Mouse (Mus musculus): ENCODE results near the gene Dpp4.

Dpp4 gene

DNA sequence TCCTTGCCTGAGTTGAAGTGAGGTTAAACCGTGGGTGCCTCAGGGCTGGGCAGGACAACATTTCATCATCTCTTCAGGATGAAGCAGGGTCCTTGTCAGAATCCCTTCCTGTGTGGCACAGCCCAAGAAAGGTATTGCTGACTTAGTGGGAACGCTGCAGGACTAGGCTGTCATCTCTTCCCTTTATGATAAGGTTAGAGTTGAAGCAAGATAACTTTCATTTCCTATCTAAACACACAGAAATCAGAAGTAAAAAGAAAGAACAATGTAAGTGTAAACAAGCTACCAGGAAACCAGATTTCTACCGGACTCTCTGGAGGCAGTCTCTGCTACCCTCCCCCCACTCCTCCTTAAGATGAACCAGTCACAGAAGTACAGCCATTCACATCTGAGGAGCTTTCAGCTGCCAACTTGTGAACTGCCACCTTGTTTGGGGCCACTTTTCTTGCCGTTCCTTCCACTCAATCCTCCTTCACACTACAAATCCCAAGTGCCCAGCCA, 3.3 kb downstream of the Dpp4 start:
- peak in 1 of 2 experiments; percentile 23 for DNase-seq

GRCm38 (mm10) chr2:62408216-62408615, 3.8 kb downstream of the Dpp4 start:
- DNase-seq, result no peak

- peak in 1 of 2 experiments; percentile 30 for DNase-seq
These were observed 8.4 kb downstream of the Dpp4 start for GRCm38 (mm10) chr2:62403556-62404135.

DNA sequence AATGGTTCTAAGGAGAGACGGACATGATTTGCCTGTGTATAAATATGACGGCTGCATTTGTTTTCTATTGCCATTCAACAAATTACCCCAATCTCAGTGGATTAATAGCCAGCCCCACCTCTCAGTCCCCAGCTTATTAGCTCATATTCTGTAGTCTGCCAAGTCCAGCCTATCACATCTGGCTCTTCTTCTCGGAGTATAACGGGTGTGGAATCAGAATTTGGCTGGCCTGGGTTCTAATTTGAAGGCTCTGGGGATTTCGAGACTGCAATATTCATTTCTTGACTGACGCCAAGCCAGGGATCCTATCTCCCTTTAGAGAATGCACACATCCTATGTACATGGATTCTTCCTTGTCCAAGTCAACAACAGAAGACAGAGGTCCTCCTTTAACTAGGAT, 11.0 kb downstream of the Dpp4 start:
- DNase-seq, result no peak

- DNase-seq, result no peak
These were observed 12.2 kb downstream of the Dpp4 start for GRCm38 (mm10) chr2:62399832-62400231.

DNA sequence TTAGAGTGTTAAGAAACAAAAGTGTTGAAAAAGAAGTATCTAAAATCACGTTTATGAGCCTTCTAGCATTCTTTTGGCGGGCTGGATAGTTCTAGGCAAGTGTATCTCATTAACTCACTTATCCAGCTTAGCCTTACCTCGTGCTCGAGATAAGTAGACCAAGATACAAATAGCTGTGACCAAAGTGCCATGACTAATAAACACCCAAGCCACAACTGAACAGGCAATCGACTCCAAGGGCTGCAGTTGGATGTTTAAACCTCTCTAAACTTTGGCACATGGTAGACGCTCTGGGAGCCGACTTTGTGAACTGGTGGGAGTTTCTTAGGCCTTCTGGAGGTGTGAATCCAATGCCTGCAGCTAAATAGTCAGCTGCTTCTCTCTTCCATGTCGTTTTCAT, 12.7 kb downstream of the Dpp4 start:
- DNase-seq, result no peak

DNA sequence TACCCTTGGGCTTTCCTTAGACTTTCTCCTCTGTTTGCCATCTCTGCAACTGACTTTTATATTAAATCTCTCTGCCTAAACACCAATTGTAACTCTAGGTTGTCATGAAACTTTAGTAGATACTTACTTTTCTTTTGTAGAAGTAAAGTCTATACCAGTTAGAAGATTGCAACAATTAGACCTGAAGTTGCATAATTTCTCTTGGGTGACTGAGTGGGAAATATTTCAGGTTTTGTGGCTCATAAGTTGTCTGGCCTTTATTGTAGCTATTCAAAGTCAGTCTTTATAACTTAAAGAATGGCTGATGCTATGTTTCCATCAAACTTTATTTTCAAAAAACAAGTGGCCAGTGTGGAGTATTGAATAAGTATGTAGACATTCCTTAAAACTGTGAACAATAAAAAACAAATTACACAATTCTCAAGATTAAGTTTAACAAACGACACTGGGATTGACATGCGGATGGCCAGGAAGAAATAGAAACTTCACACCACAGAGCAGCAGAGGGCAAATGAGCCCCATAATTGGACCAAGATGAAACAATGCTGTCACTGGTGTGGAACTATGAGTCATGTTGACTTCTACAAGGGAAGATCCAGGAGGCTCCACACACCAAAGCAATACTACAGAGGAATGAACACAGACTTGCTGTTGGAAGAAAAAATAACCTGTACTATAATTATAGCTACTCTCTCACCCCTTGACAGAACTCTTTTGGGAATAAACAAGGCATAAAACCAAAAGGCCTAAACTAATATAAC, 13.7 kb downstream of the Dpp4 start:
- no peak for DNase-seq

DNA sequence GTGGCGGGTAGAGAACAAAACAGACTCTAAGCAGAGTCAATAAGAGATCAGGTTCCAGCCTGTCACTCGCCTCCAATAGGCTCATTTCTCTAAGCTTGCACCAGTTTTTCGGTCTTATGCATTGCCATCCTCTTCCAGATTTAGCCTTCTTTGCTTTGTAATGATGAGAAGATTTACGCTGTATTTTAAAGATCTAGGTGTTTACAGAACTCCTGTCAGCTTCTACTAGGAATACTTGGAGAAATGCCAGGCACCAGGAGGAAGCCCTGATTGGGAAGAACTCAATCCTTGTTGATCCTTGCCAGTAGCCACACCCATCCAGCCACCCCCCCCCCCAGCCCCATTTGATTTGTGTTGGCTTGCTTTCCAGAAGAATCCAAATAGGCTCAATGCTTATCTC, 14.4 kb downstream of the Dpp4 start:
- DNase-seq, result no peak

GRCm38 (mm10) chr2:62396799-62397198, 15.2 kb downstream of the Dpp4 start:
- DNase-seq, result no peak

DNA sequence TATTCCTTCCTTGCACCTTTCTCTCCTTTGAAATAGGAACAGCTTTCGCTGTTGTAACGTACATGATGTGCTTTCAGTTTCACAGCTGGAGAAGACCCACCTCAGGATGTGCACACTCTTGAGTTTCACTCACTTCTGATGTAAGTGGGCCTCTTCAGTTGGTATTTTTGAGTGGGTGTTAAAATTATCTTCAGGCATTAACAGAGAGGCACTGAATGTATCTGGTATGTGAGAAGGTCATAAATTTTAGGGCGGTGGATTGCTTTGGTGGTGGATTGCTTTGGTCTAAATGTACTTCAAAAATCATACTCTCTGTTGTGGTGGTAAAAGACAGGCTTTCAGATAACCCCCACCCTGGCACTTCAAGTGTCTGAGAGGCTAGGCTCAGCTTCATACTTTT, 17.2 kb downstream of the Dpp4 start:
- DNase-seq, result no peak

DNA sequence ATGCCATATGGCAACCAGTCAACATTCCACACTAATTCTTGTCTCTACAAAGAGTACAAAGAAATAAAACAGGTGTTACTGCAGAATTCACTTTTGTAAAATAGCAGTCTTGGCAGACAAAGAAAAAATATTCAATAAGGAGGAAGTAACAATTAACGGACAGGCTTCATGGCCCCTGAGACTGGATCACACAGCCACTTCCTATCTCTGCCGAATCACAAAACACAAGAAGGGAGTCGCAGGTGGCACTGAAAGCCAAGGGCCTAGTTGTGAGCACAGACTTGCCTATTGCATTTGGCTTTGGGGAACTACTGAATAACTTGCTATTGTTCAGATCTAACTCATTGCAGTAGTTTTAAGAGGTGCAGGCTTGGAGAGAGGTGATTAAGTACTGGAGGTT, 19.9 kb downstream of the Dpp4 start:
- DNase-seq, result no peak

DNA sequence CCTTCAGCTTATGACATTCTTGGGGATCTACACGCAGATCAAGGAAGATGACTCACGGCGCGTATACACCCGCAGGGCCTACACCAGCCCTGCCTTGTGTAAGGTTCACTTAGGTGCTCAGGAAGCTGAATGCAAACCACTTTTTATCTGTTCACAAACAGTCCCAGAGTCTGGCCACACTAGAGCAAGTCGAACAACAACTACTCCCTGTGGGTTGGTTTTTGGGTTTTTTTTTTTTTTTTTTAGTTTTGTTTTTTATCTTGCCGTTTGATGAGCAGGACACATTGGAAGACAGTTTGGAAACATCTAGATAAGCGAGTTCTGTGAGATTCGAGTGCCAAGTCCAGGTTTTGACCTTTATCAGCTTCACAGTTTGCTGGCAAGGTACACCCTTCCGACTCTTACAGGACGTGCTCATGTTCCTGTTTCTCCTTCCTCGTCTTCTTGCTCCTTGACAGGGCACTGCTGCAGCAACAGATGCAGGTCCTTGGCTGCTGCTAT, 21.0 kb downstream of the Dpp4 start:
- DNase-seq, result no peak

GRCm38 (mm10) chr2:62390305-62390704, 21.7 kb downstream of the Dpp4 start:
- DNase-seq, result no peak

GRCm38 (mm10) chr2:62388841-62389240, 23.2 kb downstream of the Dpp4 start:
- no peak for DNase-seq

- DNase-seq, result no peak
These were observed 28.8 kb downstream of the Dpp4 start for GRCm38 (mm10) chr2:62383196-62383595.

DNA sequence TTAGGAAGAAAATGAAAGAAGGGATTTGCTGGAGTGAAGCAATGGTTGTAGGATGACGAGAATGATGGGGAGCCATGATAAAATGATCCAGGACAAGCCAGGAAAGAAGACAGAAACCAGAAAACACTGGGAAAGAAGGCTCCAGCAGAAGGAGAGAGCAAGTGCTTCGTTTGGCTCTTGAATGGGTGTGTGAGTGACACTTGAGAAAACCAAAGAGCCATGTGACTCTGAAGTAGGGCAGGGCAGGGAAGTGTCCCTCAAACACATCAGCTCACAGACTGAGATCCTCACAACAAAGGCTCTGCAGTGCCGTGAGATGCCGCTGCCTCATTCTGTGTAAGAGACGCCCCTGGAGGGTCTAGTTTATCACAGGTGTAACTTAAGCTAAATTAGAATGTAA, 29.6 kb downstream of the Dpp4 start:
- no peak for DNase-seq

- DNase-seq, result no peak
These were observed 30.3 kb downstream of the Dpp4 start for GRCm38 (mm10) chr2:62381756-62382155.

GRCm38 (mm10) chr2:62373692-62374091, 38.3 kb downstream of the Dpp4 start:
- DNase-seq, result no peak

GRCm38 (mm10) chr2:62370048-62370447, 42.0 kb downstream of the Dpp4 start:
- no peak for DNase-seq

DNA sequence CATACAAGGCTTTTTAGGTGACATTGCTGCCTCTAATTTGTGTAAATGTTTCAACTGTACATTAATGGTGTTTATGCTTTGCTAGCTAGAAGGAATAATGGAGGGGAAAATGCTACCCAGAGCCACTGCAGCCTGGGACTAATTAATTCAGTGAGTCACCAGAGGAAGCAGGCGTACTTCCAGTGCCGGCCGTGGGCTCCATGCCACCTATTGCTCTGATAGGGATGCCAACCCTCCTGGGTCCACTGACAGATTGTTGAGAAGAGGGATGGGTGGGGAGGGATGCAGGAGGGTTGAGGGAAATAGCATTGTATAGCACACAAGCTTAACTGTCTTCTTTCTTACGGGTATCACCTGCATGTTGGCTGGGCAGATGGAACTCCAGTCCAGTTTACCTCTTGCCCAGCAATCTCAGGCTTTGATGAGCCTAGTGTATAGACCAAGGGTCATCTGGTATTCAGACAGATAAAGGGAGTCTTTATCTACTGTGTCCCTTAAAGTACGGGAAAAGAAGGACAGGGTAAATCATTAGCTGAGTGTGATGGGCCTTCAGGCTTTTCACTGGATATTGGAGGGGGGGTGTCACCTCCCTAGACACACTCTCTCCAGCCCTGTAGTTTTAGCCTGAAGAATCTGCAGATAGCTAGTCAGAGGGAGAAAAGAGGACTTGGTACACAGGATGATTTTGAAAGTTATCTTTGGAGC, 43.5 kb downstream of the Dpp4 start:
- no peak for DNase-seq

DNA sequence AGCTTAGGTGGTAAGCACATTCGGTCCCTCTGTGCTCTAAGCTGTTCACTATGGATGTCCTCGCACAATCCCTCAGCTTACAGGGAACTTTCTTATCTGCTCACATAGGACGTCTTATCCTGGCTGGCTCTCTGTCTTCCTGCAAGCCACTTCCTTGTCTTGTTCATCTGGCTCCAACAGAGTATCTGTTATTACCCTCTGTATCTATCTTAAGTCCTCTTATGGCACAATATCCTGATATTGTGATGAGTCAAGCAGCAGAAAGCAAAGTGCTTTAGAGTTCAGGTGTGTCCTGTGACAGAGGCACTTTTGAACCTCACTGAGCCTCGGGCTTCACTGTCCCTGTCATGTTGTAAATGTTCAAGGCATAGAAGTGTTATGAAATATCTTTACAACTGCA, 48.4 kb downstream of the Dpp4 start:
- DNase-seq, result no peak

GRCm38 (mm10) chr2:62362211-62362610, 49.8 kb downstream of the Dpp4 start:
- DNase-seq, result no peak

DNA sequence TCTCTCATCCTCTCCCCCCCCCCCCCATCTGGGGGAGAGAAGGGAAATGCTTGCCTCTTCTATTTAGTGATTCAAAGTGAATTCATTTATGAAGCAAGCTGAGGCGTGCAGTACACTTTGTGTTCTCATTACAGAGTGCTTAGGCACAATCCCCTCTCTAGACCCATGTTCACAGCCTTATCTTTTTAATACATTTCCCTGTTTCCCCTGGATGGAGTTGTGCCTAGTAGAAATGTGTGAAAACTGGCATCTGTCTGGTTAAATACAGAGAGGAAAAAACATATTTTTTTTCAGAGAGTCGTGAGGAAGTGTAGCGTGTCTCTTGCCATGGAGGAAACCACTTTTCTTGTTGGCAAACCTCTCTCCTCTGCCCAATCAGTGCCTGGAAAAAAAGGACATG, 50.5 kb downstream of the Dpp4 start:
- DNase-seq, result no peak

- DNase-seq, result no peak
These were observed 51.2 kb downstream of the Dpp4 start for GRCm38 (mm10) chr2:62360872-62361271.
